Mouse (Mus musculus) heart, postnatal 0 days (tissue): ENCODE results near the gene Lrrc39. TPM values are rescaled to one million over a fixed set of nuclear protein-coding genes. Genes with fewer than 3 reads are reported as not detected.

ENCODE experiments used
- ATAC-seq: fragments of 200-750 bp; cut with Nextera tagmentation; 2 replicates; pipeline ENCODE4 v1.8.0; 2017; ENCODE audit warnings: low read depth, moderate number of reproducible peaks, moderate library complexity; ENCODE audit not compliant: insufficient read depth
- DNase-seq: peaks from one replicate; pipeline ENCODE4 v3.0.0-alpha.2; 2016; ENCODE audit warnings: low spot score
- H3K27ac ChIP-seq: fragments of 300-500 bp; sonication (generic); 2 replicates; pipeline ENCODE4 v1.5.1; 2014; ENCODE audit warnings: low read depth, mild to moderate bottlenecking
- H3K27me3 ChIP-seq: fragments of 300-500 bp; sonication (generic); 2 replicates; pipeline ENCODE4 v1.6.1; 2014; ENCODE audit warnings: low read length, mixed read lengths; ENCODE audit not compliant: control insufficient read depth, insufficient read depth
- H3K36me3 ChIP-seq: fragments of 300-500 bp; sonication (generic); replicated peaks from 2 replicates; pipeline ENCODE4 v1.6.1; 2014; ENCODE audit warnings: low read length, mixed read lengths; ENCODE audit not compliant: control insufficient read depth, insufficient read depth
- H3K4me1 ChIP-seq: fragments of 300-500 bp; sonication (generic); 2 replicates; pipeline ENCODE4 v1.6.1; 2014; ENCODE audit warnings: antibody characterized with exemption; ENCODE audit not compliant: control insufficient read depth, insufficient read depth
- H3K4me2 ChIP-seq: fragments of 300-500 bp; sonication (generic); 2 replicates; pipeline ENCODE4 v1.6.1; 2014; ENCODE audit warnings: low read depth, mild to moderate bottlenecking, low read length, moderate library complexity
- H3K4me3 ChIP-seq: fragments of 300-500 bp; sonication (generic); 2 replicates; pipeline ENCODE4 v1.5.1; 2014; ENCODE audit warnings: low read depth, low read length
- H3K9ac ChIP-seq: fragments of 300-500 bp; sonication (generic); replicated peaks from 2 replicates; pipeline ENCODE4 v1.6.1; 2014; ENCODE audit warnings: low read depth, low read length, mixed read lengths
- H3K9me3 ChIP-seq: fragments of 300-500 bp; sonication (generic); replicated peaks from 2 replicates; pipeline ENCODE4 v1.6.1; 2016; ENCODE audit warnings: low read length; ENCODE audit not compliant: control insufficient read depth
- CTCF ChIP-seq: IDR thresholded peaks from 2 replicates; pipeline ENCODE4 v1.5.1; 2016; ENCODE audit warnings: antibody characterized with exemption, control low read depth, low read depth
- EP300 ChIP-seq: IDR thresholded peaks from 2 replicates; pipeline ENCODE4 v1.6.1; 2016; ENCODE audit warnings: antibody characterized with exemption, low read depth
- WGBS: fragments of 180-500 bp; shearing (Covaris S2); extraction: QIAGEN DNeasy Blood & Tissue Kit; methylation state at CpG from one replicate; pipeline ENCODE4 v1.1.7; 2014; 5-methylcytosine and 5-hydroxymethylcytosine counted together
- polyA plus RNA-seq: library from polyadenylated mRNA; unstranded; fragments of >200 nt; fragmentation: Nextera tagmentation; extraction: Ambion mirVana; gene quantifications from 2 replicates; pipeline ENCODE4 v1.2.1, GENCODE M21; 2015
- total RNA-seq: library from RNA; depleted of rRNA; stranded (reverse); fragments of >200 nt; gene quantifications from 2 replicates; pipeline ENCODE4 v1.2.3, GENCODE M21; 2014; ENCODE audit warnings: low replicate concordance

Gene Lrrc39
- total and polyA plus RNA-seq, 2 experiments from 2014 or later = 52.8 to 77.7 TPM

DNA sequence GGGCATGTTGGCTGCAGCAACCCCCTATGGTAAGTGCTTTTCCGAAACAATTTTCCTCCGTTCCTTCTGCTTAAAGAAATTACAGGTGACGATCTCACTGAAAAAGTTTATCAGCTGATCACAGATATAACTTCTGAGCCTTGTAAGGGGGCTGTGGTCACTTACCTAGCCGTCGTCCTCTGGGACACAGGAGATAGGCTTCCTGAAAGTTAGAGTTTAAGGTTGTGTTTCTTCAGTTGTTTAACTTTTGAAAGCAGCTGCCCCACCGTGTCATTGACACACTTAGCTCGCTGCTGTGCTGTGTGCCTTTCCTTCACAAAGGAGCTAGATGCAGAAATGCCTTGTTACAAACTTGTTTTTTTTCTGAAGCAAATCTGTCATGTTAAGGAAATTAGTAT is 321 bp downstream of the Lrrc39 start:
- 12% methylated on average over 7 of the region's 7 CpGs for WGBS
- H3K4me2 ChIP-seq = peak overlapping the region; percentile 57
- peak overlapping the region; percentile 66 for H3K9ac ChIP-seq
- no peaks in the 10 kb centered on the region for H3K27me3 ChIP-seq
- H3K27ac ChIP-seq = peak overlapping the region; percentile 96
- no peak for TF ChIP-seq CTCF
- TF ChIP-seq EP300 = no peak
- peak overlapping the region; percentile 56 for H3K4me3 ChIP-seq
- peaks cover 6% of the 10 kb centered on the region; the same call in 1 of the 2 replicates for H3K9me3 ChIP-seq
- DNase-seq (no peak), ATAC-seq (peak; percentile 49)
- H3K4me1 ChIP-seq = peaks cover 15% of the 10 kb centered on the region; the same call in 1 of the 2 replicates
- H3K36me3 ChIP-seq = peaks cover 24% of the 10 kb centered on the region

DNA sequence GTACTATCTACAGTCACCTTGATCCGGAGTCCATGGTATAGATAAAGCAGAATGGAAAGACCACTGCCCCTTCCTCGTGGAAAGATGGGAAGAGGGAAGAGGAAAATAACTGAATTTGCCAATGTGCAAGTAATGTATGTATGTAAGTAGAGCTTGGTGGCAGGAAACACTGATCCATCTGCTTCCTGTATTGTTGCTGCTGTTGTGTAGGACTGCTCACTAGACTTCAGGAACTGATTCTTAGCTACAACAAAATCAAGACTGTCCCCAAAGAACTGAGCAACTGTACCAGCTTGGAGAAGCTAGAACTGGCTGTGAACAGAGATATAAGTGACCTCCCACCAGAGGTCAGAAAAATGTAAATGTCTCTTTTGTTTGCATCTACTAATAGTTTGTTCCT is 7.9 kb downstream of the Lrrc39 start:
- no peaks in the 10 kb centered on the region for H3K27me3 ChIP-seq
- no peak overlapping the region for H3K4me3 ChIP-seq
- no peak overlapping the region for H3K9ac ChIP-seq
- no peak overlapping the region for H3K4me2 ChIP-seq
- ATAC-seq = no peak
- H3K4me1 ChIP-seq = no peaks in the 10 kb centered on the region
- 51% methylated on average over 2 of the region's 2 CpGs for WGBS
- DNase-seq = no peak
- TF ChIP-seq EP300 (no peak), CTCF (no peak)
- peaks cover 43% of the 10 kb centered on the region for H3K36me3 ChIP-seq
- H3K9me3 ChIP-seq = peaks cover 6% of the 10 kb centered on the region; the same call in 1 of the 2 replicates
- H3K27ac ChIP-seq = no peak overlapping the region

DNA sequence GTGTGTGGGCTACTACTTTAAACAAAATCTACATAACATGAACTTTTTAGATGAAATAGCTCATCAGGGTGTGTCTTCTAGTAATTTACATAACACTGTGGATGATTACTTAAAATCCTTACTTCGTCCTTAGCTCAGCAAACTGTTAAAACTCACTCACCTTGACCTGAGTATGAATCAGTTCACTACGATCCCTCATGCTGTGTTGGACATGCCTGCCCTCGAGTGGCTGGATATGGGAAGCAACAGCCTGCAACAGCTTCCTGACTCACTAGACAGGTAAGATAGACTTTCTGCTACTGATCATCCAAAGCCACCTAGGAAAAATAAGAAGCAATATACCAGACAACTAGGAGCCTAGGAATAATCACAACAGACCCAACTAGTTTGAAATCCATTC is 14.5 kb downstream of the Lrrc39 start:
- H3K4me3 ChIP-seq = no peak overlapping the region
- ATAC-seq = no peak
- 50% methylated on average over 3 of the region's 3 CpGs for WGBS
- no peaks in the 10 kb centered on the region for H3K4me1 ChIP-seq
- H3K4me2 ChIP-seq = no peak overlapping the region
- peaks cover 39% of the 10 kb centered on the region for H3K36me3 ChIP-seq
- TF ChIP-seq EP300 (no peak), CTCF (peak; percentile 53)
- no peak overlapping the region for H3K27ac ChIP-seq
- no peaks in the 10 kb centered on the region for H3K27me3 ChIP-seq
- H3K9ac ChIP-seq = no peak overlapping the region
- no peaks in the 10 kb centered on the region for H3K9me3 ChIP-seq
- DNase-seq = peak; percentile 13

DNA sequence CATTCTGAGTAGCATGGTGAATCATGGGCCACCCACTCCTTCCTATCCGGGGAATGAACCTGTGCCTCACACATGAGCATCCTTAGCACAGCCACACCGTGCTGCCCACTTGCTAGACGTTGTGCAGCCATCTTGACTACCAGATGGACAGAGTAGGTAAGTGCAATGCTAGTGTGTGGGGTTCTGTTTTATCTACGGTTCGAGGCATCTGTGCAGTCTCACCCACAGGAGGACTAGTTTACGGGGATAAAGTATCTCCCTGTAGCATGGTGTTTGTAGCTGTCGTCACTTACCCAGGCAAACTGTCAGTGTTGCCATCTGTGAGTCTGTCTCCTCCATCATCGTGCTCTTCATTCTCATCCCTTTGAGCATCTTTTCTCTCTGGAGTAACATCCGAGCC is 19.4 kb downstream of the Lrrc39 start:
- Histone ChIP-seq H3K36me3 (peaks cover 75% of the 10 kb centered on the region), H3K9ac (no peak overlapping the region), H3K4me2 (no peak overlapping the region), H3K4me3 (no peak overlapping the region), H3K9me3 (no peaks in the 10 kb centered on the region), H3K27ac (no peak overlapping the region), H3K27me3 (no peaks in the 10 kb centered on the region), H3K4me1 (no peaks in the 10 kb centered on the region)
- TF ChIP-seq EP300 (no peak), CTCF (no peak)
- ATAC-seq (no peak), DNase-seq (no peak)
- 78% methylated on average over 9 of the region's 9 CpGs for WGBS

DNA sequence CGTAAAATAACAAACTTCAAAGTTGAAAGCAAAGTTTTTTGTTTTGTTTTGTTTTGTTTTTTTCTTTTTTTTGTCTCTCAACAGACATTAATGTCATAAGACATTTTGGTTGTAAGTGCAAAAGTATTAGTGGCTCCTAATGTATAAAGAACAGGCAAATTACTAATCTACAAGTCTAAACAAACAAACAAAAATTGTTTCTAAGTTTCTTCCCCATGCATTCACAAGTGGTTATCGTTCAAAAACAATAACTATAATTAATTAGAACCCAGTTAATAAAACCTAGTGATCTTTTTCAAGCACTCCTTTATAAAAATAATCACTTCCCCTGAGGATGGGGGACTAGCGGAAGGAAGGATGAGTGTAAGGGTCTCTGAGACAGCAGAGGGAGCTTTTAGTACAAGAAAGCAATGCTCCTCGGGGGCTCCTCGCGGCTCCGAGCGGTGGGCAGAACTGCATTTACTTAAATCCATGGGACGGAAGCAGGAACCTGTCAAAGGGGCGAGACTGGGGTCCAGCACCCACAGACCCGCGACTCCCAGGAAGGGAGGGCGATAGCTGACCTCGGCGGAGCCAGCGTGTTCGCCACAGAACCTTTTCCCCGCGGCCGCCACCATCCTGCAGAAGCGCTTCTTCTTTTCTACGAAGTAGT is 31.4 kb downstream of the Lrrc39 start:
- Histone ChIP-seq H3K27me3 (no peaks in the 10 kb centered on the region), H3K9me3 (no peaks in the 10 kb centered on the region), H3K9ac (peak overlapping the region; percentile 84), H3K36me3 (peaks cover 25% of the 10 kb centered on the region), H3K4me1 (peaks cover 7% of the 10 kb centered on the region), H3K4me2 (peak overlapping the region; percentile 88), H3K27ac (peak overlapping the region; percentile 90), H3K4me3 (peak overlapping the region; percentile 98)
- ATAC-seq (peak; percentile 59), DNase-seq (peak; percentile 32)
- TF ChIP-seq EP300 (no peak), CTCF (no peak)
- 1% methylated on average over 22 of the region's 22 CpGs for WGBS
